Comparison of ENCODE assay signal across 8 mouse cellular contexts in genomic region chr11:78182450-78182849, GRCm38 (mm10). TPM values are rescaled to one million over a fixed set of nuclear protein-coding genes. Genes with fewer than 3 reads are reported as not detected.
DNase-seq lines count a peak whose midpoint lies in the region; ATAC-seq and TF ChIP-seq lines count a peak whose summit lies in the region.

No protein-coding gene starts in this region.

- no peak for ATAC-seq in erythroblast, adult 5-6 weeks (replicated peaks; ENCODE audit: low FRiP score, poor library complexity, severe bottlenecking)
- ATAC-seq in limb, embryonic 15.5 days (ENCODE audit: insufficient number of reproducible peaks, low FRiP score, low TSS enrichment, low read depth): no peak
- no peak for ATAC-seq in stomach, embryonic 16.5 days (ENCODE audit: insufficient read depth, low FRiP score)
- no peak for ATAC-seq in erythroid progenitor cell, adult 5-6 weeks (replicated peaks; ENCODE audit: low FRiP score, poor library complexity, severe bottlenecking)

- peaks cover 19% of the 10 kb centered on the region for H3K27me3 ChIP-seq in erythroblast, embryonic 14.5 days (ENCODE audit: control insufficient read depth)
- H3K27me3 ChIP-seq in testis, adult 2 months (ENCODE audit: control insufficient read depth, insufficient read depth, low read length): no peaks in the 10 kb centered on the region
- H3K27me3 ChIP-seq in limb, embryonic 15.5 days: no peaks in the 10 kb centered on the region
- no peaks in the 10 kb centered on the region for H3K27me3 ChIP-seq in stomach, embryonic 16.5 days (ENCODE audit: control insufficient read depth, insufficient read depth, low read length)

- peak overlapping the region; percentile 49 for H3K4me2 ChIP-seq in limb, embryonic 15.5 days
- H3K4me2 ChIP-seq in stomach, embryonic 16.5 days (ENCODE audit: low read depth, low read length): peak overlapping the region; percentile 73

- peaks cover 41% of the 10 kb centered on the region for H3K36me3 ChIP-seq in erythroblast, embryonic 14.5 days (ENCODE audit: control insufficient read depth)
- peaks cover 1% of the 10 kb centered on the region for H3K36me3 ChIP-seq in testis, adult 2 months (ENCODE audit: control insufficient read depth, insufficient read depth, low read length)
- peaks cover 28% of the 10 kb centered on the region for H3K36me3 ChIP-seq in limb, embryonic 15.5 days
- peaks cover 8% of the 10 kb centered on the region; the same call in 1 of the 2 replicates for H3K36me3 ChIP-seq in stomach, embryonic 16.5 days (ENCODE audit: control insufficient read depth, insufficient read depth, low read length)

- H3K9ac ChIP-seq in limb, embryonic 15.5 days: peak overlapping the region; percentile 87
- peak overlapping the region; percentile 91 for H3K9ac ChIP-seq in stomach, embryonic 16.5 days (ENCODE audit: low read length)

- H3K4me1 ChIP-seq in erythroblast, embryonic 14.5 days (ENCODE audit: control insufficient read depth): peaks cover 63% of the 10 kb centered on the region
- peaks cover 16% of the 10 kb centered on the region for H3K4me1 ChIP-seq in testis, adult 2 months (ENCODE audit: control insufficient read depth, insufficient read depth, low read length)
- H3K4me1 ChIP-seq in limb, embryonic 15.5 days: peaks cover 41% of the 10 kb centered on the region
- H3K4me1 ChIP-seq in stomach, embryonic 16.5 days (ENCODE audit: control insufficient read depth, insufficient read depth, low read length): peaks cover 41% of the 10 kb centered on the region

- no peak for TF ChIP-seq CTCF in testis, adult 2 months (IDR thresholded peaks at IDR 0.05; ENCODE audit: control insufficient read depth, insufficient read depth, insufficient replicate concordance, low read depth, low read length)

- peak overlapping the region; percentile 88 for H3K4me3 ChIP-seq in erythroblast, embryonic 14.5 days (replicated peaks)
- peak overlapping the region; percentile 100 for H3K4me3 ChIP-seq in testis, adult 2 months (ENCODE audit: control insufficient read depth, low read depth, low read length)
- peak overlapping the region; percentile 93 for H3K4me3 ChIP-seq in limb, embryonic 15.5 days
- H3K4me3 ChIP-seq in stomach, embryonic 16.5 days (replicated peaks; ENCODE audit: low read length): peak overlapping the region; percentile 92

- TF ChIP-seq POLR2A in testis, adult 2 months (IDR thresholded peaks at IDR 0.05; ENCODE audit: control insufficient read depth, low read depth, low read length): no peak

- DNase-seq in testis, postnatal 14 days (ENCODE audit: low spot score): no peak
- no peak for DNase-seq in retina, embryonic 14.5 days (ENCODE audit: low spot score)

- 9% methylated on average over 7 of the region's 7 CpGs for WGBS in limb, embryonic 15.5 days
- 4% methylated on average over 7 of the region's 7 CpGs for WGBS in stomach, embryonic 16.5 days

- no peak overlapping the region for H3K27ac ChIP-seq in testis, adult 2 months (ENCODE audit: control insufficient read depth, insufficient read depth, low read depth, low read length)
- 0 out of 2 replicates have a peak overlapping the region, but pooled peaks have one; percentile 96 for H3K27ac ChIP-seq in limb, embryonic 15.5 days
- H3K27ac ChIP-seq in stomach, embryonic 16.5 days (ENCODE audit: low read length): peak overlapping the region; percentile 94

- H3K9me3 ChIP-seq in erythroblast, embryonic 14.5 days (ENCODE audit: control insufficient read depth, low read length): no peaks in the 10 kb centered on the region
- H3K9me3 ChIP-seq in limb, embryonic 15.5 days: no peaks in the 10 kb centered on the region
- no peaks in the 10 kb centered on the region for H3K9me3 ChIP-seq in stomach, embryonic 16.5 days (replicated peaks; ENCODE audit: control insufficient read depth, low read length)

RNA-seq across cellular contexts. Expression of gene Rpl23a, which starts 0.9 kb away (rescaled TPM):
- 168 and 429 TPM in 2 replicates for polyA plus RNA-seq in erythroblast, embryonic 14.5 days (2012)
- total RNA-seq in erythroblast, adult 5-6 weeks (2015; ENCODE audit: low replicate concordance): 792 and 815 TPM in 2 replicates
- 585 and 685 TPM in 2 replicates for total RNA-seq in erythroblast, adult 5-6 weeks (2017; ENCODE audit: low replicate concordance)
- polyA plus RNA-seq in testis, adult 2 months (2012; rRNA removed): 125 and 137 TPM in 2 replicates
- 1,208 and 1,454 TPM in 2 replicates for polyA plus RNA-seq in limb, embryonic 15.5 days (2015; fragmentation: Nextera tagmentation; extraction: Ambion mirVana)
- polyA plus RNA-seq in stomach, embryonic 16.5 days (2015; fragmentation: Nextera tagmentation; extraction: Ambion mirVana): 1,025 and 1,263 TPM in 2 replicates
- 1,034 and 1,190 TPM in 2 replicates for total RNA-seq in erythroid progenitor cell, adult 5-6 weeks (2015; ENCODE audit: low replicate concordance)
- 811 and 1,012 TPM in 2 replicates for total RNA-seq in erythroid progenitor cell, adult 5-6 weeks (2017; ENCODE audit: low replicate concordance)

RNA-seq across cellular contexts. Expression of gene Rab34, which starts 5.8 kb away (rescaled TPM):
- 0.13 and 0.26 TPM in 2 replicates for polyA plus RNA-seq in erythroblast, embryonic 14.5 days (2012)
- 7.9 TPM in 1 of 2 replicates, not detected in the other for total RNA-seq in erythroblast, adult 5-6 weeks (2015; ENCODE audit: low replicate concordance)
- total RNA-seq in erythroblast, adult 5-6 weeks (2017; ENCODE audit: low replicate concordance): 1.3 and 9.9 TPM in 2 replicates
- 10.4 and 13.2 TPM in 2 replicates for polyA plus RNA-seq in testis, adult 2 months (2012; rRNA removed)
- polyA plus RNA-seq in limb, embryonic 15.5 days (2015; fragmentation: Nextera tagmentation; extraction: Ambion mirVana): 153 and 164 TPM in 2 replicates
- polyA plus RNA-seq in stomach, embryonic 16.5 days (2015; fragmentation: Nextera tagmentation; extraction: Ambion mirVana): 88.3 and 90.9 TPM in 2 replicates
- total RNA-seq in erythroid progenitor cell, adult 5-6 weeks (2015; ENCODE audit: low replicate concordance): 2.9 TPM in 1 of 2 replicates, not detected in the other
- total RNA-seq in erythroid progenitor cell, adult 5-6 weeks (2017; ENCODE audit: low replicate concordance): 2.6 and 7.1 TPM in 2 replicates

RNA-seq across cellular contexts. Expression of gene Tlcd1, which starts 5.9 kb away (rescaled TPM):
- 91.9 and 97.7 TPM in 2 replicates for polyA plus RNA-seq in erythroblast, embryonic 14.5 days (2012)
- total RNA-seq in erythroblast, adult 5-6 weeks (2015; ENCODE audit: low replicate concordance): 69.0 and 77.1 TPM in 2 replicates
- total RNA-seq in erythroblast, adult 5-6 weeks (2017; ENCODE audit: low replicate concordance): 96.9 and 181 TPM in 2 replicates
- 65.1 and 73.7 TPM in 2 replicates for polyA plus RNA-seq in testis, adult 2 months (2012; rRNA removed)
- polyA plus RNA-seq in limb, embryonic 15.5 days (2015; fragmentation: Nextera tagmentation; extraction: Ambion mirVana): 31.3 and 32.0 TPM in 2 replicates
- polyA plus RNA-seq in stomach, embryonic 16.5 days (2015; fragmentation: Nextera tagmentation; extraction: Ambion mirVana): 32.5 and 32.8 TPM in 2 replicates
- 174 and 194 TPM in 2 replicates for total RNA-seq in erythroid progenitor cell, adult 5-6 weeks (2015; ENCODE audit: low replicate concordance)
- 107 and 197 TPM in 2 replicates for total RNA-seq in erythroid progenitor cell, adult 5-6 weeks (2017; ENCODE audit: low replicate concordance)

RNA-seq across cellular contexts. Expression of gene Nek8, which starts 6.0 kb away (rescaled TPM):
- polyA plus RNA-seq in erythroblast, embryonic 14.5 days (2012): 1.7 and 2.0 TPM in 2 replicates
- total RNA-seq in erythroblast, adult 5-6 weeks (2015; ENCODE audit: low replicate concordance): 9.6 and 12.1 TPM in 2 replicates
- total RNA-seq in erythroblast, adult 5-6 weeks (2017; ENCODE audit: low replicate concordance): 5.7 and 16.7 TPM in 2 replicates
- 22.2 and 22.3 TPM in 2 replicates for polyA plus RNA-seq in testis, adult 2 months (2012; rRNA removed)
- 15.4 and 16.2 TPM in 2 replicates for polyA plus RNA-seq in limb, embryonic 15.5 days (2015; fragmentation: Nextera tagmentation; extraction: Ambion mirVana)
- 16.7 and 19.0 TPM in 2 replicates for polyA plus RNA-seq in stomach, embryonic 16.5 days (2015; fragmentation: Nextera tagmentation; extraction: Ambion mirVana)
- total RNA-seq in erythroid progenitor cell, adult 5-6 weeks (2015; ENCODE audit: low replicate concordance): 43.2 and 79.6 TPM in 2 replicates
- total RNA-seq in erythroid progenitor cell, adult 5-6 weeks (2017; ENCODE audit: low replicate concordance): 35.9 and 76.8 TPM in 2 replicates

RNA-seq across cellular contexts. Expression of gene Proca1, which starts 10.7 kb away (rescaled TPM):
- polyA plus RNA-seq in erythroblast, embryonic 14.5 days (2012): not detected in 2 replicates
- total RNA-seq in erythroblast, adult 5-6 weeks (2015; ENCODE audit: low replicate concordance): 1.5 TPM in 1 of 2 replicates, not detected in the other
- not detected in 2 replicates for total RNA-seq in erythroblast, adult 5-6 weeks (2017; ENCODE audit: low replicate concordance)
- 175 and 191 TPM in 2 replicates for polyA plus RNA-seq in testis, adult 2 months (2012; rRNA removed)
- polyA plus RNA-seq in limb, embryonic 15.5 days (2015; fragmentation: Nextera tagmentation; extraction: Ambion mirVana): 3.1 and 3.5 TPM in 2 replicates
- polyA plus RNA-seq in stomach, embryonic 16.5 days (2015; fragmentation: Nextera tagmentation; extraction: Ambion mirVana): 3.1 and 3.7 TPM in 2 replicates
- not detected in 2 replicates for total RNA-seq in erythroid progenitor cell, adult 5-6 weeks (2015; ENCODE audit: low replicate concordance)
- not detected in 2 replicates for total RNA-seq in erythroid progenitor cell, adult 5-6 weeks (2017; ENCODE audit: low replicate concordance)
